Mouse (Mus musculus): ENCODE data around the gene Tmem59.

The Tmem59 gene

GRCm38 (mm10) chr4:107238253-107238652 is 60.1 kb downstream of the Tmem59 start:
- no peak for DNase-seq (ENCODE audit: low spot score in 2 of 2)

- DNase-seq (ENCODE audit: low spot score in 2 of 2): no peak
Measured at GRCm38 (mm10) chr4:107240196-107240595, 62.0 kb downstream of the Tmem59 start.

GRCm38 (mm10) chr4:107243365-107244333 is 65.5 kb downstream of the Tmem59 start:
- DNase-seq (ENCODE audit: low spot score in 2 of 2): no peak

- no peak for DNase-seq (ENCODE audit: low spot score in 2 of 2)
Measured at GRCm38 (mm10) chr4:107245368-107245767, 67.2 kb downstream of the Tmem59 start.

- DNase-seq (ENCODE audit: low spot score in 2 of 2): no peak
Measured at GRCm38 (mm10) chr4:107246040-107246439, 67.8 kb downstream of the Tmem59 start.

- no peak for DNase-seq (ENCODE audit: low spot score in 2 of 2)
Measured at GRCm38 (mm10) chr4:107247110-107247509, 68.9 kb downstream of the Tmem59 start.

GRCm38 (mm10) chr4:107248061-107248460 is 69.9 kb downstream of the Tmem59 start:
- no peak for DNase-seq (ENCODE audit: low spot score in 2 of 2)

GRCm38 (mm10) chr4:107249471-107249870 is 71.3 kb downstream of the Tmem59 start:
- peak; percentile 47 to 55 for DNase-seq (ENCODE audit: low spot score in 2 of 2)

- peak; percentile 46 for DNase-seq (ENCODE audit: low spot score in 2 of 2)
Measured at GRCm38 (mm10) chr4:107250494-107250893, 72.3 kb downstream of the Tmem59 start.
